Mouse (Mus musculus): ENCODE measurements around the gene Gm17364.

DNA sequence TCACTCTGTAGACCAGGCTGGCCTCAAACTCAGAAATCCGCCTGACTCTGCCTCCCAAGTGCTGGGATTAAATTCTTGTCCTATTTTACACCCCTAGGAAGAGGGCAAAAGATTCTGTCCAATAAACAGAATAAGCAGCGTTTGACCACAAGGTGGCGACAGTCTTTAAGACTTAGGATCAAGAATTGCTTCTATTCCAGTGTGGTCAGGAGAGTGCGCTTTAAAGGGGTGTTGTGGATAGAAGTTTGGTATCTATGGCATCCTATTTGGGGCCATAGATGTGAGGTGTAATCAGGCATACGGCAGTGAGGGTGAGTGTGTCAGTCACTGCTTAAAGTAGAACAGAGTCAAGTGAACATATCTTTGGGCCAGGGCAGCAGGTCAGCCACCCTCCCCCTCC, 9.5 kb upstream of the Gm17364 start:
- TF ChIP-seq POLR2A (IDR thresholded peaks at IDR 0.05; ENCODE audit: control insufficient read depth, extremely low read depth, insufficient read depth, low read length, poor library complexity) (no peak), CTCF (IDR thresholded peaks at IDR 0.05; ENCODE audit: borderline replicate concordance, control insufficient read depth, extremely low read depth, insufficient read depth, low read length, poor library complexity) (no peak)
